Mouse (Mus musculus) left cerebral cortex, adult 2 months (tissue): ENCODE data around the gene Meaf6. TPM values are rescaled to one million over a fixed set of nuclear protein-coding genes. Genes with fewer than 3 reads are reported as not detected.

Experiments
- DNase-seq, 2 experiments: peaks; one replicate each; pipeline ENCODE4 v3.0.0; 2021 to 2022; ENCODE audit warnings: low spot score in 2 of 2, mixed read lengths in 1 of 2; ENCODE audit errors: extremely low spot score in 1 of 2
- H3K27ac ChIP-seq: fragments of 200-600 bp; 2 replicates; pipeline ENCODE4 v1.8.1; 2022
- H3K4me3 ChIP-seq: fragments of 200-600 bp; 2 replicates; pipeline ENCODE4 v1.8.1; 2022
- CTCF ChIP-seq: fragments of 200-600 bp; IDR thresholded peaks from 2 replicates; pipeline ENCODE4 v1.8.1; 2022; ENCODE audit warnings: antibody characterized with exemption, mild to moderate bottlenecking, moderate library complexity
- intact Hi-C: fragments of 180-260 bp; cut with DNase I; formaldehyde crosslinking; loops from one replicate; pipeline ENCODE4 v1.15.1; 2025
- total RNA-seq, 2 experiments: library from RNA; stranded (reverse); gene quantifications; 2 replicates each; pipeline ENCODE4 v1.2.3; 2021

The Meaf6 gene
- total RNA-seq, 2 experiments from 2014 or later: 132 to 138 TPM

DNA sequence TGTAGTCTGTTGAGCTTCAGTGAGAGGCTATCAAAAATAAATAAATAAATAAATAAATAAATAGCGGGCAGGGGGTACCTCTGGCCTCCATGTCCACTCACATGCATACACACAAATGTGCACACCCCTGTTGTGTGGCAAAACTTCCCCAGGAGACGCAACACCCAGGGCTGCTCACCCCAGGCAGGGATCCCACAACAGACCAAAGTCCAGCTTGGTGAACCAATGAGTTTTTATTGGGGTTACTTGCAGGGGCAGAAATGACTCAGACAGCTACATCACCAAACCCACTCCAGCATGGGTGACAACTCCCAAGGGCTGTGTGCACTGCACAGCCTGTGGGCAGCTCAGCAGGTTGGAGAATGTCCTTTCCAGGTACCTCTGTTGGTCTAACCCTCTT, 7.2 kb upstream of the Meaf6 start:
- DNase-seq: no peak

DNA sequence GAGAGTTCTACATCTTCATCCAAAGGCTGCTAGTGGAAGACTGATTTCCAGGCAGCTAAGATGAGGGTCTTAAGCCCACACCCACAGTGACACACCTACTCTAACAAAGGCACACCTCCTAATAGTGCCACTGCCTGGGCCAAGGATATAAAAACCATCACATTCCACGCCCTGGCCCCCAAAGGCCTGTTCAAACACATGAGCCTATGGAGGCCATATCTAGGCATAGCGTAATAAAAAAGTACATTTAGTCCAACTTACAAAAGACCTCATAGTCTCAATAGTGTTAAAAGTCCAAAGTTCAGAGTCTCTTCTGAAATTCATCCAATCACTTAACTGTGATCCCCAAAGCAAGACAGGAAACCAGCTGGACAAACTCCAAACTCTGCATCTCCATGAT, 6.2 kb upstream of the Meaf6 start:
- H3K4me3 ChIP-seq: no peak overlapping the region
- TF ChIP-seq CTCF: no peak
- DNase-seq: no peak
- intact Hi-C loops: no loop called here
- no peak overlapping the region for H3K27ac ChIP-seq

More for the DNA sequence above, 7.2 kb upstream of the Meaf6 start:
- no peak for TF ChIP-seq CTCF
- Histone ChIP-seq H3K4me3 (no peak overlapping the region), H3K27ac (no peak overlapping the region)
- intact Hi-C loops: no loop called here

DNA sequence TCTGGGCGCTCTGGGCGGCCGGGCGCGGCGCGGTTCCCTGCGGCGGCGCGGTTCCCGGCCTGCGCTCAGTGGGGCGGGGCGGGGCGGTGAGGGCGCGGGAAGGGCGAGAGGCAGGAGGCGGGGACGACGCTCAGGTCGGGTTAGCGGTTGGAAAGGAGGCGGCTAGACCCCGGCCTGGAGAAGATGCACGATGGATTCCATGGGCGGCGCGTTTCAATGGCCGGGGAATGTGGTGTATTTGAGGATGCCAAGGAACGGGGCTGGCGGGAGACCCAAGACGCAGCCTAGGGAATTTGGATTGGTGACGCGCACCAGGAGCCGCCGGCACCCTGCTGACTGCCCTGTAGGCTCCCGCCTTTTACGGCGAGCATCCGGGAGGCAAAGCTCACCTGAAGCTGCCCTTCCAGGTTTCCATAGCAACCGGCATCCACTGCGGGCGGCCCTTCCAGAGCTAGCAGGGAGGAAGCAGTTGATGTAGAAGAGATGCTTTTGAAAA, 460 bp downstream of the Meaf6 start:
- intact Hi-C loops: loop anchor here (1.0 kb wide), 1 partner anchor 19 kb away; the partner anchor contains the start of gene Snip1
- no peak for TF ChIP-seq CTCF
- DNase-seq: peak; percentile 68 to 74
- H3K4me3 ChIP-seq: peak overlapping the region; percentile 61
- H3K27ac ChIP-seq: peak overlapping the region; percentile 94

- no peak for TF ChIP-seq CTCF
- no peak for DNase-seq
- Histone ChIP-seq H3K4me3 (no peak overlapping the region), H3K27ac (no peak overlapping the region)
- intact Hi-C loops: no loop called here
Observed at GRCm38 (mm10) chr4:125093031-125093430, 8.1 kb downstream of the Meaf6 start.

DNA sequence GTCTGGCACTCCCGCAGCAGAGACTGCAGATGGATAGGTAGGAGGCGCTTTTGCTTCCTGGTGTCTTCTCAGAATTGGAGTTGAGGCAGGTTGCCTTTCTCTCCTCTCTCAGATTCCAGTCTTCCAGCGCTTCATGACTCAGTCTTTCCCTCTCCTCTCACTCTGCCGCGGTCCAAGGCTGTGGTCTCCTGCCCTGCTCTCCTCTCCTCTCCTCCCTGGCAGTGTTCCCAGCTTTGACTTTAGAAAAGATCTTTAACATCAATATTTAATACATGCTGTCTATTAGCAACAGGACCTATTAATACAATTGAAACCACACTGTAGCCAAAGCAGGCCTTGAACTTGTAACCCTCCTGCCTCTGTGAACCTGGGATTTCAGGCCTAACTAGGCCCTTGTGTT, 11.1 kb downstream of the Meaf6 start:
- DNase-seq: no peak
- intact Hi-C loops: no loop called here
- no peak for TF ChIP-seq CTCF
- Histone ChIP-seq H3K27ac (no peak overlapping the region), H3K4me3 (no peak overlapping the region)

DNA sequence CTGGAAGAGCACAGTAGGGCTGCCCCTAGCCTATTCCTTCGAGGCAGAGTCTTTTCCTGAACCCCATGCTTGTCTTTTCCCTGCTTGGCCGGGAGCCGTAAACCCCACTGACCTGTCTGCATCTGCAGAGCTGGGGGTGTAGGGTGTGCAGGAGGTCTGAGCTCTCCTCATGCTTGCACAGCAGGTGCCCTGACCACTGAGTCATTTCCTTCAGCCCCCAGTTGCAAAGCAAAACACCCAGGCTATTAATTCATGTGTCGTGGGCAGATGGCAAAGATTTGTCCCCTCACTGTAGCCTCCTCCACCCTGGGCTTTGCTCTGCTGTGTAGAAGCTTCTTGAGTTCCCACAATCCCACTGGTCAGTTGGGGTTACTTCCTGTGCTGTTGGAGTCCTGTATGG, 12.5 kb downstream of the Meaf6 start:
- Histone ChIP-seq H3K27ac (no peak overlapping the region), H3K4me3 (no peak overlapping the region)
- no peak for TF ChIP-seq CTCF
- DNase-seq: no peak
- intact Hi-C loops: no loop called here

DNA sequence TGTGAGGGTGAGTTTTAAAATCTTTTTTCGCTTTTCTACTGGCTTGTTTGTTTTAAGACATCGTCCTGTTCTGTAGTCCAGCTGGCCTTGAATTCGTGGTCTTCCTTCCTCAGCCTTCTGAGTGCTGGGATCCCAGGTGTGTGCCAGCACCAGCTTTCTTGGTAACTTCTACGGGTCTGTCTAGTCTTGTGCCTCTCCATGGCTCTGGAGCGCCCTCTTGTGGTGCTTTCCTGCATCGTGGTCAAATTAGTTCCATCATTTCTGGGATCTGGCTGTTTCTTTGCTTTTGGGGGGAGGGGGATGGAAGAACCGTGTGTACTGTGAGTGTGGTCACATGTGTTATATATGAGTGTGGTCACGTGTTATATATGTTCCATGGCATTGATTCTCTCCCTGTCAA, 14.5 kb downstream of the Meaf6 start:
- Histone ChIP-seq H3K4me3 (no peak overlapping the region), H3K27ac (no peak overlapping the region)
- peak; percentile 71 to 86 for DNase-seq
- intact Hi-C loops: no loop called here
- peak; percentile 97 for TF ChIP-seq CTCF

- Histone ChIP-seq H3K4me3 (no peak overlapping the region), H3K27ac (no peak overlapping the region)
- DNase-seq: no peak
- no peak for TF ChIP-seq CTCF
- intact Hi-C loops: no loop called here
Observed at GRCm38 (mm10) chr4:125101334-125101733, 16.4 kb downstream of the Meaf6 start.

GRCm38 (mm10) chr4:125105354-125105753, 20.4 kb downstream of the Meaf6 start:
- no peak for TF ChIP-seq CTCF
- Histone ChIP-seq H3K27ac (no peak overlapping the region), H3K4me3 (no peak overlapping the region)
- intact Hi-C loops: no loop called here
- DNase-seq: no peak

GRCm38 (mm10) chr4:125114638-125115037, 29.7 kb downstream of the Meaf6 start:
- no peak overlapping the region for H3K4me3 ChIP-seq
- peak; percentile 86 to 92 for DNase-seq
- intact Hi-C loops: no loop called here
- peak overlapping the region; percentile 80 for H3K27ac ChIP-seq
- peak; percentile 94 for TF ChIP-seq CTCF

DNA sequence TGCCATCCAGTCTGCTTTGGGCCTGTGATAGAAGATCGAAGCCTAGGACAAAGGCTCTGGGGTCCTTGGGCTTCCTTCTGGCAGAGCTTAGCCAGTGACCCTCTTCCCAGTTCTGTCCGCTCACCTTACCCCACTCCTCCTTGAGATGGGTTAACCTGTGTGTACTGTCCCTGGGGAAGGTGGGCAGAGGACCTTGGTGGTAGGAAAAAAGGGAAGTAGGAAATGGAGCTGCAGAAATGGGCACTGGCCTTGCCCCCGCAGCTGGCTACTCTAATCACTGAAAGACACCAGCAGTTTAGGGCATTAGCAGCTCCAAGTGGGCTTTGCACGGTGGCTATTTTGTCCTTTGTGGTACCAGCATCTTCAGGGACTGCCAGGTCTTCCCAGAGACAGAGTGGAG, 30.1 kb downstream of the Meaf6 start:
- no peak overlapping the region for H3K4me3 ChIP-seq
- H3K27ac ChIP-seq: peak overlapping the region; percentile 80
- intact Hi-C loops: no loop called here
- no peak for TF ChIP-seq CTCF
- peak in 1 of 2 experiments; percentile 9 for DNase-seq

GRCm38 (mm10) chr4:125115710-125116089, 30.8 kb downstream of the Meaf6 start:
- no peak; the same call in 1 of the 2 replicates for TF ChIP-seq CTCF
- Histone ChIP-seq H3K4me3 (no peak overlapping the region), H3K27ac (peak overlapping the region; percentile 80)
- peak in 1 of 2 experiments; percentile 22 for DNase-seq
- intact Hi-C loops: loop anchor here (2.0 kb wide), 1 partner anchor 29 kb away; no protein-coding TSS in a partner anchor
